ENCODE assay signal across 17 mouse cellular contexts in genomic region chr14:61817711-61818110, GRCm38 (mm10).
DNase-seq lines count a peak whose midpoint lies in the region; ATAC-seq and TF ChIP-seq lines count a peak whose summit lies in the region.
"Had no signal": no experiment of that assay in that cellular context is flagged by ENCODE, and none has a peak within 500 bp of the region (broad histone marks: within the 10 kb centered on the region; RNA-seq: fewer than 3 reads in every experiment).

No protein-coding gene starts in this region.

- H3K4me2 ChIP-seq in forebrain, embryonic 14.5 days (ENCODE audit: low read length): no peak overlapping the region
- no peak overlapping the region for H3K4me2 ChIP-seq in forebrain, embryonic 15.5 days (replicated peaks)
- H3K4me2 ChIP-seq in lung, embryonic 14.5 days: no peak overlapping the region
- no peak overlapping the region for H3K4me2 ChIP-seq in forebrain, postnatal 0 days (ENCODE audit: low read depth)
- H3K4me2 ChIP-seq: midbrain, embryonic 15.5 days had no signal

- no peak for ATAC-seq in forebrain, embryonic 14.5 days
- ATAC-seq in forebrain, embryonic 15.5 days (replicated peaks): no peak
- no peak for ATAC-seq in lung, embryonic 14.5 days (ENCODE audit: insufficient read depth)
- no peak for ATAC-seq in forebrain, postnatal 0 days
- ATAC-seq: hindbrain, postnatal 0 days; lung, postnatal 0 days; midbrain, embryonic 15.5 days had no signal

- H3K4me1 ChIP-seq in forebrain, embryonic 14.5 days (ENCODE audit: control insufficient read depth, insufficient read depth, low read length): no peaks in the 10 kb centered on the region
- H3K4me1 ChIP-seq in forebrain, embryonic 15.5 days: no peaks in the 10 kb centered on the region
- no peaks in the 10 kb centered on the region for H3K4me1 ChIP-seq in lung, embryonic 14.5 days (ENCODE audit: insufficient read depth)
- no peaks in the 10 kb centered on the region for H3K4me1 ChIP-seq in forebrain, postnatal 0 days (ENCODE audit: insufficient read depth)
- H3K4me1 ChIP-seq: midbrain, embryonic 15.5 days had no signal

- H3K36me3 ChIP-seq in forebrain, embryonic 14.5 days (ENCODE audit: control insufficient read depth, insufficient read depth, low read length): no peaks in the 10 kb centered on the region
- H3K36me3 ChIP-seq in forebrain, embryonic 15.5 days: no peaks in the 10 kb centered on the region
- H3K36me3 ChIP-seq in lung, embryonic 14.5 days (ENCODE audit: insufficient read depth): no peaks in the 10 kb centered on the region
- H3K36me3 ChIP-seq in forebrain, postnatal 0 days (ENCODE audit: insufficient read depth): no peaks in the 10 kb centered on the region
- H3K36me3 ChIP-seq: midbrain, embryonic 15.5 days had no signal

- H3K27me3 ChIP-seq in forebrain, embryonic 14.5 days (replicated peaks; ENCODE audit: control insufficient read depth, insufficient read depth, low read length): no peaks in the 10 kb centered on the region
- no peaks in the 10 kb centered on the region for H3K27me3 ChIP-seq in forebrain, embryonic 15.5 days
- H3K27me3 ChIP-seq in lung, embryonic 14.5 days (ENCODE audit: insufficient read depth, low read length): no peaks in the 10 kb centered on the region
- H3K27me3 ChIP-seq in forebrain, postnatal 0 days (ENCODE audit: insufficient read depth, low read length): no peaks in the 10 kb centered on the region
- H3K27me3 ChIP-seq: midbrain, embryonic 15.5 days had no signal

- no peak overlapping the region for H3K9ac ChIP-seq in forebrain, embryonic 14.5 days (ENCODE audit: low read length)
- no peak overlapping the region for H3K9ac ChIP-seq in forebrain, embryonic 15.5 days (replicated peaks)
- no peak overlapping the region for H3K9ac ChIP-seq in lung, embryonic 14.5 days
- no peak overlapping the region for H3K9ac ChIP-seq in forebrain, postnatal 0 days
- H3K9ac ChIP-seq: midbrain, embryonic 15.5 days had no signal

- WGBS in forebrain, embryonic 14.5 days: 81% methylated on average over 11 of the region's 11 CpGs
- 71% methylated on average over 11 of the region's 11 CpGs for WGBS in forebrain, embryonic 15.5 days
- 31% methylated on average over 11 of the region's 11 CpGs for WGBS in lung, embryonic 14.5 days
- 70% methylated on average over 11 of the region's 11 CpGs for WGBS in forebrain, postnatal 0 days

- H3K27ac ChIP-seq in forebrain, embryonic 14.5 days (ENCODE audit: low read depth, low read length): peak overlapping the region; percentile 24; the same call in 1 of the 2 replicates
- no peak overlapping the region for H3K27ac ChIP-seq in forebrain, embryonic 15.5 days (replicated peaks)
- no peak overlapping the region for H3K27ac ChIP-seq in lung, embryonic 14.5 days (ENCODE audit: low read depth)
- H3K27ac ChIP-seq in forebrain, postnatal 0 days (ENCODE audit: low read depth, low read length): no peak overlapping the region
- H3K27ac ChIP-seq: hindbrain, postnatal 0 days; midbrain, embryonic 15.5 days had no signal

- H3K4me3 ChIP-seq in forebrain, embryonic 14.5 days (ENCODE audit: low read depth, low read length): no peak overlapping the region
- no peak overlapping the region for H3K4me3 ChIP-seq in forebrain, embryonic 15.5 days
- H3K4me3 ChIP-seq in lung, embryonic 14.5 days (ENCODE audit: low read depth, low read length): no peak overlapping the region
- H3K4me3 ChIP-seq in forebrain, postnatal 0 days (ENCODE audit: low read depth, low read length): no peak overlapping the region
- H3K4me3 ChIP-seq: midbrain, embryonic 15.5 days had no signal

- no peak for TF ChIP-seq CTCF in lung, embryonic 14.5 days (IDR thresholded peaks at IDR 0.05; ENCODE audit: low read depth)
- TF ChIP-seq CTCF in forebrain, postnatal 0 days (IDR thresholded peaks at IDR 0.05; ENCODE audit: low read depth): no peak

- H3K9me3 ChIP-seq in forebrain, embryonic 14.5 days (replicated peaks; ENCODE audit: control insufficient read depth, low read length): no peaks in the 10 kb centered on the region
- no peaks in the 10 kb centered on the region for H3K9me3 ChIP-seq in forebrain, embryonic 15.5 days
- no peaks in the 10 kb centered on the region for H3K9me3 ChIP-seq in lung, embryonic 14.5 days (ENCODE audit: low read depth, low read length)
- H3K9me3 ChIP-seq in forebrain, postnatal 0 days (ENCODE audit: low read length): no peaks in the 10 kb centered on the region
- H3K9me3 ChIP-seq: midbrain, embryonic 15.5 days had no signal

- no peak for DNase-seq in forebrain, embryonic 14.5 days (ENCODE audit: low spot score)
- DNase-seq in lung, embryonic 14.5 days: peak; percentile 20
- DNase-seq in lung, adult 18-20 months: no peak
- peak; percentile 21 for DNase-seq in induced T-regulatory cell, adult 2 months (ENCODE audit: low read depth)
- DNase-seq in skeletal muscle tissue, adult 2 months (ENCODE audit: low read depth, low spot score): peak; percentile 21
- DNase-seq in forebrain, postnatal 0 days: no peak
- DNase-seq in layer of hippocampus, postnatal 10 days (ENCODE audit: low spot score in 2 of 2): no peak
- DNase-seq: cerebellum, adult 2 months; layer of hippocampus, postnatal 36 days; liver; right cerebral cortex, adult 18-20 months; spleen, adult 18-20 months; thymus, adult 2 months had no signal

Comparison
In these comparisons a context has a peak if more than half of its experiments do, and no peak if none do; other contexts are left out.
1. DNase-seq: peak in lung, embryonic 14.5 days (single experiment), induced T-regulatory cell, adult 2 months (single experiment) and skeletal muscle tissue, adult 2 months (single experiment); none in forebrain, embryonic 14.5 days (single experiment), lung, adult 18-20 months (0 of 2), forebrain, postnatal 0 days (single experiment) and layer of hippocampus, postnatal 10 days (0 of 2).